Mouse (Mus musculus): ENCODE data around the gene Prdm5. TPM values are rescaled to one million over a fixed set of nuclear protein-coding genes. Genes with fewer than 3 reads are reported as not detected.

The Prdm5 gene
- total and polyA plus RNA-seq, 2 experiments from 2014 or later, result 2.6 to 6.1 TPM

GRCm38 (mm10) chr6:65923501-65924084 is 144.8 kb downstream of the Prdm5 start:
- no peaks in the 10 kb centered on the region for H3K36me3 ChIP-seq (ENCODE audit: insufficient read depth, low read length)
- H3K27me3 ChIP-seq (ENCODE audit: insufficient read depth, low read length), result no peaks in the 10 kb centered on the region
- no peaks in the 10 kb centered on the region for H3K9me3 ChIP-seq (ENCODE audit: low read length)
- no peak overlapping the region for H3K27ac ChIP-seq (ENCODE audit: low read depth, low read length)
- H3K4me3 ChIP-seq (ENCODE audit: low read depth, low read length), result no peak overlapping the region
- no peaks in the 10 kb centered on the region for H3K4me1 ChIP-seq (ENCODE audit: insufficient read depth, low read length)
- ATAC-seq (ENCODE audit: low FRiP score) (no peak), DNase-seq (ENCODE audit: low spot score) (no peak)
- no peak overlapping the region for H3K9ac ChIP-seq (replicated peaks; ENCODE audit: low read length, poor library complexity, severe bottlenecking)
- no peak for TF ChIP-seq CTCF (IDR thresholded peaks at IDR 0.05)
- WGBS, result 90% methylated on average over 4 of the region's 4 CpGs
- H3K4me2 ChIP-seq (ENCODE audit: low read depth, low read length, poor library complexity, severe bottlenecking), result no peak overlapping the region

GRCm38 (mm10) chr6:65925737-65926333 is 147.0 kb downstream of the Prdm5 start:
- no peaks in the 10 kb centered on the region for H3K9me3 ChIP-seq (ENCODE audit: low read length)
- H3K27ac ChIP-seq (ENCODE audit: low read depth, low read length), result no peak overlapping the region
- no peaks in the 10 kb centered on the region for H3K36me3 ChIP-seq (ENCODE audit: insufficient read depth, low read length)
- WGBS, result 76% methylated on average over 3 of the region's 3 CpGs
- no peaks in the 10 kb centered on the region for H3K4me1 ChIP-seq (ENCODE audit: insufficient read depth, low read length)
- no peak for ATAC-seq (ENCODE audit: low FRiP score)
- H3K27me3 ChIP-seq (ENCODE audit: insufficient read depth, low read length), result no peaks in the 10 kb centered on the region
- H3K4me3 ChIP-seq (ENCODE audit: low read depth, low read length), result no peak overlapping the region
- no peak for TF ChIP-seq CTCF (IDR thresholded peaks at IDR 0.05)
- DNase-seq (ENCODE audit: low spot score), result no peak
- H3K9ac ChIP-seq (replicated peaks; ENCODE audit: low read length, poor library complexity, severe bottlenecking), result no peak overlapping the region
- no peak overlapping the region for H3K4me2 ChIP-seq (ENCODE audit: low read depth, low read length, poor library complexity, severe bottlenecking)

- Histone ChIP-seq H3K4me2 (ENCODE audit: low read depth, low read length, poor library complexity, severe bottlenecking) (no peak overlapping the region), H3K27ac (ENCODE audit: low read depth, low read length) (no peak overlapping the region), H3K4me3 (ENCODE audit: low read depth, low read length) (no peak overlapping the region), H3K9me3 (ENCODE audit: low read length) (no peaks in the 10 kb centered on the region), H3K36me3 (ENCODE audit: insufficient read depth, low read length) (no peaks in the 10 kb centered on the region), H3K27me3 (ENCODE audit: insufficient read depth, low read length) (no peaks in the 10 kb centered on the region), H3K4me1 (ENCODE audit: insufficient read depth, low read length) (no peaks in the 10 kb centered on the region), H3K9ac (replicated peaks; ENCODE audit: low read length, poor library complexity, severe bottlenecking) (no peak overlapping the region)
- DNase-seq (ENCODE audit: low spot score), result no peak
- TF ChIP-seq CTCF (IDR thresholded peaks at IDR 0.05), result no peak
- 91% methylated on average over 1 of the region's 1 CpGs for WGBS
- ATAC-seq (ENCODE audit: low FRiP score), result no peak
Observed at GRCm38 (mm10) chr6:65930523-65930922, 151.7 kb downstream of the Prdm5 start.

GRCm38 (mm10) chr6:65932776-65933175 is 154.0 kb downstream of the Prdm5 start:
- Histone ChIP-seq H3K4me1 (ENCODE audit: insufficient read depth, low read length) (no peaks in the 10 kb centered on the region), H3K27me3 (ENCODE audit: insufficient read depth, low read length) (no peaks in the 10 kb centered on the region), H3K9ac (replicated peaks; ENCODE audit: low read length, poor library complexity, severe bottlenecking) (no peak overlapping the region), H3K4me2 (ENCODE audit: low read depth, low read length, poor library complexity, severe bottlenecking) (no peak overlapping the region), H3K27ac (ENCODE audit: low read depth, low read length) (no peak overlapping the region), H3K9me3 (ENCODE audit: low read length) (no peaks in the 10 kb centered on the region), H3K4me3 (ENCODE audit: low read depth, low read length) (no peak overlapping the region), H3K36me3 (ENCODE audit: insufficient read depth, low read length) (no peaks in the 10 kb centered on the region)
- DNase-seq (ENCODE audit: low spot score), result no peak
- TF ChIP-seq CTCF (IDR thresholded peaks at IDR 0.05), result no peak
- no peak for ATAC-seq (ENCODE audit: low FRiP score)
- 26% methylated on average over 1 of the region's 1 CpGs for WGBS

- no peak overlapping the region for H3K4me2 ChIP-seq (ENCODE audit: low read depth, low read length, poor library complexity, severe bottlenecking)
- no peak for ATAC-seq (ENCODE audit: low FRiP score)
- no peaks in the 10 kb centered on the region for H3K27me3 ChIP-seq (ENCODE audit: insufficient read depth, low read length)
- no peak for TF ChIP-seq CTCF (IDR thresholded peaks at IDR 0.05)
- H3K4me1 ChIP-seq (ENCODE audit: insufficient read depth, low read length), result no peaks in the 10 kb centered on the region
- no peak overlapping the region for H3K9ac ChIP-seq (replicated peaks; ENCODE audit: low read length, poor library complexity, severe bottlenecking)
- H3K36me3 ChIP-seq (ENCODE audit: insufficient read depth, low read length), result no peaks in the 10 kb centered on the region
- peak; percentile 37 for DNase-seq (ENCODE audit: low spot score)
- 9% methylated on average over 4 of the region's 4 CpGs for WGBS
- no peak overlapping the region for H3K4me3 ChIP-seq (ENCODE audit: low read depth, low read length)
- H3K9me3 ChIP-seq (ENCODE audit: low read length), result no peaks in the 10 kb centered on the region
- no peak overlapping the region for H3K27ac ChIP-seq (ENCODE audit: low read depth, low read length)
Observed at GRCm38 (mm10) chr6:65933177-65933576, 154.4 kb downstream of the Prdm5 start.

GRCm38 (mm10) chr6:65935566-65936281 is 156.9 kb downstream of the Prdm5 start:
- no peak for DNase-seq (ENCODE audit: low spot score)
- no peak for TF ChIP-seq CTCF (IDR thresholded peaks at IDR 0.05)
- Histone ChIP-seq H3K36me3 (ENCODE audit: insufficient read depth, low read length) (no peaks in the 10 kb centered on the region), H3K9ac (replicated peaks; ENCODE audit: low read length, poor library complexity, severe bottlenecking) (no peak overlapping the region), H3K4me2 (ENCODE audit: low read depth, low read length, poor library complexity, severe bottlenecking) (no peak overlapping the region), H3K27me3 (ENCODE audit: insufficient read depth, low read length) (no peaks in the 10 kb centered on the region), H3K27ac (ENCODE audit: low read depth, low read length) (no peak overlapping the region), H3K4me3 (ENCODE audit: low read depth, low read length) (no peak overlapping the region), H3K9me3 (ENCODE audit: low read length) (no peaks in the 10 kb centered on the region), H3K4me1 (ENCODE audit: insufficient read depth, low read length) (no peaks in the 10 kb centered on the region)
- no peak for ATAC-seq (ENCODE audit: low FRiP score)
- WGBS, result 92% methylated on average over 7 of the region's 7 CpGs
